Mouse (Mus musculus): ENCODE data around the gene Pde5a. TPM values are rescaled to one million over a fixed set of nuclear protein-coding genes. Genes with fewer than 3 reads are reported as not detected.

Gene Pde5a
- total RNA-seq, 2 experiments from 2014 or later, result 19.8 to 23.8 TPM

DNA sequence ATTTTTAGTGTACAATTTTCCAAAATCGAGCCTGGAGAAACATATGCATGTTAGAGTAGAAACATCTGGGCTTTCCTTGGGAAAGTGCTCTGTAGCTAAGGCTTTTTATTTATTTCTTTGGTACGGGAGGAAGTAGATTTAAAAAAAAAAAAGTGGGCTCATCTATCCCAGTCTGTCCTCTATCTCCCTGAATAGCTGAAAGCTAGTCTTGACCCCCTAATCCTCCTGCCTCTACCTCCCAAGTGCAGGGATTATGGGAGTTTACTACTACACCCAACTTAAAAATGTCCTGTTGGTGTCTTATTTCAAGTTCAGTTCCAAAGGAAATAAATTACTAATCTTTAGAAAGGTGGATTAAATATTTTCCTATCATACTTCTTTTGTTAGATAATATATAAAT lies 108.9 kb downstream of the Pde5a start:
- no peak for DNase-seq (ENCODE audit: low spot score in 2 of 2)

DNA sequence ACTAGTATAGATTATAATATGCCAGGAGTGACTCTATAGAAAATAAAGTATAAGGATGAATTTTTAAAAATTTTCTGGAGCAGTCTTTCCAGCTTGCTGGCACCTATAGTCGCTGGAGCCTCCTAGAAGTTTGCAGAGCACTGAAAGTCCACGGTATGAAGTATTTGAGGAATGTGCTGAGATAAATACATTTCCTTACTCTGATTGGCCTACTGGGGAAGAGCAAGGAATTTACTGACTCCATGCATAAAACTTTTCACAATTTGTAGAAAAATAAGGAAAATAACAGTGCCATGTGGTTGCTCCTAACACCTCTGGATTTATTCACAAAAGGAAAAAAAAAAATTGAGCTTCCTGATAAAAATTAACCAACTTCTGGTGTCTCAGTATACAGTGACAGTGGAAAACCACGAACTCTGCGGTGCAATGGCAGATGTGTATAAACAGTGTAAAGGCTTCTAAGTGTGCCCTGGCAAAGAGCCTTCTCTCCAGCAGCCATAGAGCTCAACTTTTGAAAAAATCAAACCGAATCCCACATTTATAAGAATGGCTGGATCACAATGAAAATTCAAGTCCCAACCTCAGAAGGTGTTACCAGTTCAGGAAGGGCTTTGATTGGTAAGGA lies 119.8 kb downstream of the Pde5a start:
- no peak for DNase-seq (ENCODE audit: low spot score in 2 of 2)

- DNase-seq (ENCODE audit: low spot score in 2 of 2), result no peak
Measured at GRCm38 (mm10) chr3:122855149-122855548, 126.4 kb downstream of the Pde5a start.

- DNase-seq (ENCODE audit: low spot score in 2 of 2), result no peak
Measured at GRCm38 (mm10) chr3:122859829-122860228, 131.1 kb downstream of the Pde5a start.

DNA sequence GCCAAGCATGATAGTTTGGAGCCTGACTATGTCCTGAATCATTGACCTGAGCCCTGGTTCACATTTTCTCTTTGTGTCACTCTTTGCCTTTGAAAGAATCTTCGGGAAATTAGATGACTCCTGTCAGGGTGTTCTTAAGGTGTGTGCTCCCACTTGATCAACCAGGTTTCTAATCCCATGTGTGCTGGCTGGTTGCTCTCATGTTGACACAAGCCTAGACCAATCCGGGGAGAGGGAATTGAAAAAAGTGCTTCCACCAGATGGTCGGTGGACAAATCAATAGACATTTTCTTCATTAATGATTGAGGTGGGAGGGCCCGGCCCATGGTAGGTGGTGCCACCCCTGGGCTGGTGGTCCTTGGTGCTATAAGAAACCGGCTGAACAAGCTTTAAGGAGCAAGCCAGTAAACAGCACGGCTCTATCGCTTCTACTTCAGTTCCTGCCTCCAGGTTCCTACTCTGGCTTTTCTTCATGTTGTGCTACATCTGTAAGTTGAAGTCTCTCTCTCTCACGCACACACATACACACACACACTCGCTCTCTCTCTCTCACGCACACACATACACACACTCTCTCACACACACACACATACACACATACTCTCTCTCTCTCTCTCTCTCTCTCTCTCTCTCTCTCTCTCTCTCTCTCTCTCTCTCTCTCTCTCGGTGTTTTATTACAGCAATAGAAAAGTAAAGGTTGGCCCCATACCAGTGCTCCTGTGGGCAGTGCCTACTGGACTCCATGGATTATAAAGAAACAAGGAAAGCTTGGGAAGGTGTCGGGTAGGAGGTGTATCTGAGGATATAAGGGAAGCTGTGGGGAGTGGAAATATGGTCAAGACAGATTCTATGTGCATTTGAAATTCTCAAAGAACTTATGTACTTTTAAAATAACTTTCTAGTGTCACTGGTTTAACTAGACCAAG lies 132.1 kb downstream of the Pde5a start:
- no peak for DNase-seq (ENCODE audit: low spot score in 2 of 2)

GRCm38 (mm10) chr3:122865092-122865491 lies 136.3 kb downstream of the Pde5a start:
- no peak for DNase-seq (ENCODE audit: low spot score in 2 of 2)

- no peak for DNase-seq (ENCODE audit: low spot score in 2 of 2)
Measured at GRCm38 (mm10) chr3:122868270-122868669, 139.5 kb downstream of the Pde5a start.

GRCm38 (mm10) chr3:122871596-122871995 lies 142.8 kb downstream of the Pde5a start:
- no peak for DNase-seq (ENCODE audit: low spot score in 2 of 2)

DNA sequence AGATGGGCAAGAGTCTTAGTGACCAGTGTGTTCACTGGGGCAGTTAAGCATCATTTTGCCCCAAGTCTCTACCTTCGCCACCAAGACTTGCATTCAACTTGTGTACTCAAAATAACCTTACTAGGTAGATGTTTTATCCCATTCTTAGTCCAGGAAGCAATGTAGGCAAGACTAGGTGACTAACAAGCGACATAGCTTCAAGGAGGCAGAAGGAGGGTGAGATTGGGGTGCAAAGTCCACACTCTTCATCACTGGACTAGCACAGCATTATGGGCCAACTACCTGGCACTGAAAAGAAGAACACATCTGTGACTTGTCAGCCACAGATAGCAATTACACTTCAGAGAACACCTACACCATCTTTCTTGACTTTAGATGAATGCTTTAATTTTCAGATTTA lies 148.1 kb downstream of the Pde5a start:
- DNase-seq (ENCODE audit: low spot score in 2 of 2), result no peak

GRCm38 (mm10) chr3:122877543-122877942 lies 148.8 kb downstream of the Pde5a start:
- no peak for DNase-seq (ENCODE audit: low spot score in 2 of 2)

DNA sequence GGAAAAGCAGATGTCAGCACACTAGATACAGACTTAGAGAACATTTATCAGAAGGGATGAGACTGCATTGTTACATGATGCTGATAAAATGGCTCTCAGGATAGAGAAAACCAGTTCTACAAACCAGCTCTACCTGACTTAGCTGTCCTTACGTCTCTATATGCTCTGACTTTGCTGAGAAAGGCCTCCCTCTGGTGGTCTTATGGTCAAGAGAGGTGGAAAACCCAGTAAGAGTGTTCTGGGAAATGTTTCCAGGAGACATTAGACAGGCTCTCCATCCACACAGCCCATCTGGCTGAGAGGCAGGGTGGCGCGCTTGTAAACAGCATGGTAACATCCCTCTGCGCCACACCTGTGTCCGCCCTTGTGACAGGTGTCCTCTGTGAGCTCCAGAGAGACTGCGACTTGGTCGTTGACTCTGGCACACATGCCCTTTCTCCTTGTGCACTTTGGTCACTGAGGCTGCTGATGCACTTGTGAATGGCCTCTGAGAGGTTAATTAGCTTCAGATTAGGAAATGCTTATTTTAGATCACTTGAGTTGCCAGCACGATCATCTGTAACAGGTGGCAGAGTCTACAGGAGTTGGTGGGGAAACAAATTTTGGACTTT lies 150.1 kb downstream of the Pde5a start:
- no peak for DNase-seq (ENCODE audit: low spot score in 2 of 2)

DNA sequence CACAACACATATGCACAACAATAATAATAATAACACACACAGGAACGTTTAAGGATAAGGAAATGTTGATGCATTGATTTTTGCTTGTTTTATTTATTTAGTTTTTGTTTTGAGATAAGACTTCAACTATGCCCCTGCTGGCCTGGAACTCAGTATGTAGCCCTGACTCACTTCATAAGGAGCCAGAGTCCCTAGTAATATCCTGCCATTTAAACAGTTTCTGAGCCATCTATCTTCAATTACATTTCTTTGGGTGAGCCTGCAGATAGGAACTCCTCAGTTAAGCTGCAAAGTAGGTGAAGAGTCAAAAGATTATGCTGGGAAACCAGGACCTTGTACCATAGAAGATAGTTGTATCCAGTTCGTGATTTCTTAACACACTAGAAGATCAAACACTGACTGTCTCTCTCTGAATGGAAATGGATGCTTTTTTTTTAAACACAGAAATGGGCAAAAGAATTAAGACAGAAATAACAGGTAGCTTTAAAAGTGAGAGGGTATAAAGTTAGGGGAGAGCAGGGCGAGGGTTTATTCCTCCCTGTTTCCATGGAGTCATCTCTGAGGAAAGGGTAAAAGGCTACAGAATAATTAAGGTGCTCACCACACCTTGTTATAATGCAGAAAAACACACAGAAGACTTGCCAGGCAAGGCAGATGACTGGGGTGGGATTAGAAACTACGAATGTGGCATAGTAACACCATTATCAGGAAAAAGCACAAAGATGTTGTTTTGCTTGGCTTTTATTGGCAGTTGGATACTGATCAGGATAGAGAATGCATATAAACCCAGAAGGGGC lies 159.0 kb downstream of the Pde5a start:
- no peak for DNase-seq (ENCODE audit: low spot score in 2 of 2)

DNA sequence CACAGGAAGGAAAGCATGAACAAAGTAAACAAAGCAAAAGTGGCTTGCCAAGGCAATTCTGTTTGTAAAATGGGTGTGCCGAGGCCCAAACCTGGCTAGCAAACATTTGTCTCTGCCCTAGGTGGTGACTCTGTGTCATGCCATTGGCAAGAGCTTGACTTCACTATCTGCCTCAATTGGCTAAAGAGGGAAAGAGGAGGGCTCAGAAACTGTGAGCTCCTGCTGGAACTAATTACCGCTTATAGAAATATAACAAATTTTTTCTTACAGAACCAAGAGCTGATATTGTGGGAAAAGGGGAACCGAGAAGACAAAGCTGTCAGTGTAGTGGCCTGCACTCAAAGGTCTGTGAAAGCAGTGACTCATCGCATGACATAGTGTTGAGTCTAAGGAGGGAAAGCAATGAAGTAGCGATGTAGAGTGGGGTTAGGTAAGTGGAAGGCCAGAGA lies 159.6 kb downstream of the Pde5a start:
- no peak for DNase-seq (ENCODE audit: low spot score in 2 of 2)

- DNase-seq (ENCODE audit: low spot score in 2 of 2), result no peak
Measured at GRCm38 (mm10) chr3:122894772-122895171, 166.0 kb downstream of the Pde5a start, which contains the start of gene Fabp2. Gene Fabp2 (plus strand): TSS chr3:122895072.

GRCm38 (mm10) chr3:122895189-122895731 lies 166.5 kb downstream of the Pde5a start:
- no peak for DNase-seq (ENCODE audit: low spot score in 2 of 2)

DNA sequence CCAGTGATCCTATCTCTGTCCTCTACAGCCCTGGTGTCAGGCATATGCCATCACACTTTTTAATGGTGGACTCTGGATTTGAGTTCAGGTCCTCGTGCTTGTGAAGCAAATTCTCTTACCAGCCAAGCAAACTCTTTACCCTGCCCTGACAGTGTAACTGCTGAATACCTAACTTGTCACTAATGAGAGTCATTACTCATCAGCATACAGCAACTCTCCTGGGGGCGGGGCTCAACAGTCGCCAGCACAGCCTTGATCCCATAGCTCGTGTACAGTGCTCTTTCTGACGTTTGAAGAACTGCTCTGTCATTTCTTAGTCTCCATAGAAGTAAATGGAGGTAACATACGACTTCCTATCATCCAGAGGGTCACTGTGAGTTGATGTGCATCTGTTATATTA lies 169.5 kb downstream of the Pde5a start:
- no peak for DNase-seq (ENCODE audit: low spot score in 2 of 2)

DNA sequence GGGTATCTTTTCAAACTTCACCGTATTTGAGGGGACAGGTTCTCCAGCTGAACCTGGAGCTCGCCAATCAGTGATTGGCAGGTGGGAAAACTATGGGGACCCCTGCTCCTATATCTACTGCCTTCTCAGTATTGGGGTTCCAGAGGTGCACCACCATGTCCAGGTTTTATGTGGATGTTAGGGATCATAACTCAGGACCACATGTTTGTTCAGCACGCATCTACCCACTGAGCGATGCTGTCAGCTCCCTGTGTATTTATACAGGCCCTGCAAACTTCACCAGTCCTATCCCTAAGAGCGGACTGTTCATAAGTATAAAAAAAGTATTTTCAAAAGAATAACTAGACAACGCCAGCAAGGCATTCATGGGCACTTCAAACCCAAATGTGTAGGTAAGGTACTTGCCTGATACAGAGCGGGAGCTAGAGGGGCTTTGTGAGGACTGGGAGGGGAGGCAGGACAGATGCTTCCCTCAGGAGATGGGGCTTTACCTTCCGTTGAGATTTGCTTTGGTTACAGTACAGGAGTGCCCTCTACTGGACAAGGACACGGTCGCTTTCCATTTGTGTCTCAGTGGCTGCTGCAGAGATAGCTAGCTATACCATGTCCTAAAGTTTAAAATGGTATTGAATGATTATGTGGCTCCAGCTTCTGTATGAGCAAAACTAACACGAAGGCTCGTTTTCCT lies 175.1 kb downstream of the Pde5a start:
- peak; percentile 40 to 46 for DNase-seq (ENCODE audit: low spot score in 2 of 2)

- no peak for DNase-seq (ENCODE audit: low spot score in 2 of 2)
Measured at GRCm38 (mm10) chr3:122907841-122908240, 179.1 kb downstream of the Pde5a start.
